Mouse (Mus musculus) kidney, adult 2 months (tissue): ENCODE results near the gene Klhdc8a.

Experiments
- CTCF ChIP-seq: fragments of 200-500 bp; conservative IDR thresholded peaks from 2 replicates; pipeline ENCODE4 v1.5.1; 2011; ENCODE audit warnings: low read depth, mild to moderate bottlenecking, control low read depth, low read length, moderate library complexity, mixed read lengths; ENCODE audit not compliant: insufficient read depth, insufficient read length
- POLR2A ChIP-seq: fragments of 200-500 bp; IDR thresholded peaks from one replicate; pipeline ENCODE4 v1.6.1; 2011; ENCODE audit warnings: low read depth, low read length, control low read depth

DNA sequence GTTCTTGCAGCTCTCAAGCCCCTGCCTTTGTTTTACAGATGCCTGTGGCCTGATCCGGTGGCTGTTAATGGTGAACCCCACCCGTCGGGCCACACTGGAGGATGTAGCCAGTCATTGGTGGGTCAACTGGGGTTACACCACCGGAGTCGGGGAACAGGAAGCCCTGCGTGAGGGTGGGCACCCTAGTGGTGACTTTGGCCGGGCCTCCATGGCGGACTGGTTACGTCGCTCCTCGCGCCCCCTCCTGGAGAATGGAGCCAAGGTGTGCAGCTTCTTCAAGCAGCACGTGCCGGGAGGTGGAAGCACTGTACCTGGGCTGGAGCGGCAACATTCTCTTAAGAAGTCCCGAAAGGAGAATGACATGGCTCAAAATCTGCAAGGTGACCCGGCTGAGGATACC lies 32.9 kb downstream of the Klhdc8a start:
- no peak for TF ChIP-seq CTCF
- no peak for TF ChIP-seq POLR2A
